Mouse (Mus musculus) hindbrain, embryonic 15.5 days (tissue): ENCODE measurements around the gene Mxi1. TPM values are rescaled to one million over a fixed set of nuclear protein-coding genes. Genes with fewer than 3 reads are reported as not detected.

ENCODE experiments used
- ATAC-seq: fragments of 200-750 bp; cut with Nextera tagmentation; 2 replicates; pipeline ENCODE4 v1.8.0; 2017; ENCODE audit warnings: low read depth, moderate number of reproducible peaks, moderate TSS enrichment; ENCODE audit not compliant: low FRiP score
- H3K27ac ChIP-seq: fragments of 300-500 bp; sonication (generic); replicated peaks from 2 replicates; pipeline ENCODE4 v1.5.1; 2015; ENCODE audit warnings: mild to moderate bottlenecking, inconsistent platforms
- H3K27me3 ChIP-seq: fragments of 300-500 bp; sonication (generic); 2 replicates; pipeline ENCODE4 v1.6.1; 2015; ENCODE audit warnings: control low read depth, inconsistent platforms
- H3K36me3 ChIP-seq: fragments of 300-500 bp; sonication (generic); 2 replicates; pipeline ENCODE4 v1.6.1; 2015; ENCODE audit warnings: control low read depth, inconsistent platforms
- H3K4me1 ChIP-seq: fragments of 300-500 bp; sonication (generic); replicated peaks from 2 replicates; pipeline ENCODE4 v1.6.1; 2015; ENCODE audit warnings: control low read depth, inconsistent platforms
- H3K4me2 ChIP-seq: fragments of 300-500 bp; sonication (generic); 2 replicates; pipeline ENCODE4 v1.6.1; 2015; ENCODE audit warnings: moderate library complexity, mild to moderate bottlenecking, inconsistent platforms
- H3K4me3 ChIP-seq: fragments of 300-500 bp; sonication (generic); 2 replicates; pipeline ENCODE4 v1.5.1; 2015; ENCODE audit warnings: mild to moderate bottlenecking, inconsistent platforms
- H3K9ac ChIP-seq: fragments of 300-500 bp; sonication (generic); 2 replicates; pipeline ENCODE4 v1.6.1; 2015; ENCODE audit warnings: inconsistent platforms
- H3K9me3 ChIP-seq: fragments of 300-500 bp; sonication (generic); 2 replicates; pipeline ENCODE4 v1.6.1; 2016; ENCODE audit warnings: control low read depth, inconsistent platforms
- WGBS: fragments of 180-500 bp; shearing (Covaris S2); methylation state at CpG from one replicate; pipeline ENCODE4 v1.1.7; 2015; 5-methylcytosine and 5-hydroxymethylcytosine counted together
- polyA plus RNA-seq: library from polyadenylated mRNA; unstranded; fragments of >200 nt; fragmentation: Nextera tagmentation; extraction: Ambion mirVana; gene quantifications from 2 replicates; pipeline ENCODE4 v1.2.1, GENCODE M21; 2015

The Mxi1 gene
- polyA plus RNA-seq, 1 experiment from 2014 or later: 52.7 TPM

GRCm38 (mm10) chr19:53278491-53279415, 31.6 kb upstream of the Mxi1 start:
- no peak overlapping the region for H3K4me3 ChIP-seq
- H3K27me3 ChIP-seq: no peaks in the 10 kb centered on the region
- ATAC-seq: no peak
- no peak overlapping the region for H3K4me2 ChIP-seq
- H3K9ac ChIP-seq: no peak overlapping the region
- no peaks in the 10 kb centered on the region for H3K4me1 ChIP-seq
- WGBS: 71% methylated on average over 19 of the region's 19 CpGs
- H3K9me3 ChIP-seq: no peaks in the 10 kb centered on the region
- H3K27ac ChIP-seq: no peak overlapping the region
- H3K36me3 ChIP-seq: no peaks in the 10 kb centered on the region

- Histone ChIP-seq H3K27ac (no peak overlapping the region), H3K4me3 (no peak overlapping the region), H3K9me3 (no peaks in the 10 kb centered on the region), H3K4me2 (no peak overlapping the region), H3K9ac (no peak overlapping the region), H3K27me3 (no peaks in the 10 kb centered on the region), H3K36me3 (no peaks in the 10 kb centered on the region), H3K4me1 (peaks cover 12% of the 10 kb centered on the region)
- no peak for ATAC-seq
- WGBS: 86% methylated on average over 8 of the region's 8 CpGs
Observed at GRCm38 (mm10) chr19:53280254-53280653, 30.1 kb upstream of the Mxi1 start.

DNA sequence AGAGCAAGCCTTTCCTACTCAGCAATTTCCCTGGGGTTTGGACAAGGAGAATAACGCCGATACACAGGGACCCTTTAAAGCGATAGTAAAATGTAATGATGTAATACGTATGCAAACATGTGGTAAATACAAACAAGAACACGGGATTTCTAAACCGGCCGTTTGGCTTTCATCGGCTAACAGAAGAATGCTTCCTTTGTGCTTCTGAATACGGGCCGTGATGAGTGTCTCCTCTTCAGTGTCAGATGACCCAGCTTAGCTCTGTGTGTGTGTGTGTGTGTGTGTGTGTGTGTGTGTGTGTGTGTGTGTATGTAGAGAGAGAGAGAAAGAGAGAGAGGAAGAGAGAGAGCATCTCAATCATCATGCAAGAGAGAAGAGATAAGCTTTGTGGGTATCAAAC, 27.7 kb upstream of the Mxi1 start:
- Histone ChIP-seq H3K4me2 (peak overlapping the region; percentile 14; the same call in 1 of the 2 replicates), H3K27ac (no peak overlapping the region), H3K27me3 (no peaks in the 10 kb centered on the region), H3K9ac (no peak overlapping the region), H3K4me1 (peaks cover 12% of the 10 kb centered on the region), H3K9me3 (no peaks in the 10 kb centered on the region), H3K4me3 (no peak overlapping the region), H3K36me3 (no peaks in the 10 kb centered on the region)
- 40% methylated on average over 10 of the region's 10 CpGs for WGBS
- ATAC-seq: no peak

GRCm38 (mm10) chr19:53283742-53284141, 26.6 kb upstream of the Mxi1 start:
- Histone ChIP-seq H3K36me3 (no peaks in the 10 kb centered on the region), H3K4me1 (peaks cover 12% of the 10 kb centered on the region), H3K27ac (no peak overlapping the region), H3K9me3 (no peaks in the 10 kb centered on the region), H3K9ac (no peak overlapping the region), H3K4me2 (no peak overlapping the region), H3K27me3 (no peaks in the 10 kb centered on the region), H3K4me3 (no peak overlapping the region)
- whole genome bisulfite sequencing: 89% methylated on average over 7 of the region's 7 CpGs
- ATAC-seq: no peak

- peak; percentile 54; the same call in 1 of the 2 replicates for ATAC-seq
- H3K9ac ChIP-seq: no peak overlapping the region
Observed at GRCm38 (mm10) chr19:53284268-53285208, 25.8 kb upstream of the Mxi1 start.

DNA sequence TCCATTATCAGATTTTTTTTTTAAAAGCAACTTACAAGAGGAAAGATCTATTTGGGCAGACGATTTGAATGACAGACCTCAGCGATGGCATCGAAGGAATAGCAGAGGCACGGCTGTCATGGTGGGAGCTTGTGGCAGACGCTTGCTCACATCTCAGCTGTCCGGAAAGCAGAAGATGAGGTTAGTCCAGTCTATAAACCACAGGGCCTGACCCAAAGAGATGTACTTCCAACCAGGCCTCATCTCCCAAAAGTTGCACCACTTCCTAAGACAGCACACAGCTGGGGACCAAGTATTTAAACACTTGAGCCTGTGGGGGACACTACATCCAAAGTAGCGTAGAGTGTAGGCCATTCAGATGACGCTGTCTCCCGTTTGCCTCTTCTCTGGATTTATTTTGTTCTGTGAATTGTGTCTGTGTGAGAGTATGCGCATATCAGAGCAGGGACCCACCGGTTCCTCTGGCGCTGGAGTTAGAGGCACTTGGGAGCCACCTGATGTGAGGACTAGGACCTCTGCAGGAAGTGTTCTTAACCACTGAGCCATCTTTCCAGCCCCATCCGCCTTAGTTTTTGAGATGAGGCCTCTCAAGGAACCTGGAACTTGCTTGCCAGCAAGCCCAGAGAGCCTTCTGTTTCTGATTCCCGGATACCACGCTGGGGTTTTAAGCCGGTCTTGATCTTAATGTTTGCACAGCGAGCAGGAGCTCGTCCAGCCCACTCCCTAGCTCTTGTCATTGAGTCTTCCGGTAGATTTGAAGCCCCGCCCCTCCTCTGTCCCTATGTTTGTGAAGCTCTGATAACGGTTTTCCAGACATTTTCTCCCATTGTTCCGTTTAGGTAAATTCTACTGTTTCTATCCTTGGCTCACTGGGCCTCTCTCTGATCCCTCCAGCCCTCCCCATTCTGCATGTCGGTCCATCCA, 13.7 kb upstream of the Mxi1 start:
- no peak for ATAC-seq
- no peaks in the 10 kb centered on the region for H3K27me3 ChIP-seq
- no peak overlapping the region for H3K4me2 ChIP-seq
- 73% methylated on average over 23 of the region's 23 CpGs for WGBS
- no peak overlapping the region for H3K4me3 ChIP-seq
- H3K4me1 ChIP-seq: no peaks in the 10 kb centered on the region
- H3K9me3 ChIP-seq: no peaks in the 10 kb centered on the region
- no peak overlapping the region for H3K9ac ChIP-seq
- no peaks in the 10 kb centered on the region for H3K36me3 ChIP-seq
- no peak overlapping the region for H3K27ac ChIP-seq

More at GRCm38 (mm10) chr19:53284268-53285208, 25.8 kb upstream of the Mxi1 start:
- 20% methylated on average over 20 of the region's 20 CpGs for WGBS
- Histone ChIP-seq H3K27ac (peak overlapping the region; percentile 58), H3K9me3 (no peaks in the 10 kb centered on the region), H3K4me2 (peak overlapping the region; percentile 32), H3K27me3 (no peaks in the 10 kb centered on the region), H3K4me3 (no peak overlapping the region), H3K4me1 (peaks cover 12% of the 10 kb centered on the region), H3K36me3 (no peaks in the 10 kb centered on the region)

DNA sequence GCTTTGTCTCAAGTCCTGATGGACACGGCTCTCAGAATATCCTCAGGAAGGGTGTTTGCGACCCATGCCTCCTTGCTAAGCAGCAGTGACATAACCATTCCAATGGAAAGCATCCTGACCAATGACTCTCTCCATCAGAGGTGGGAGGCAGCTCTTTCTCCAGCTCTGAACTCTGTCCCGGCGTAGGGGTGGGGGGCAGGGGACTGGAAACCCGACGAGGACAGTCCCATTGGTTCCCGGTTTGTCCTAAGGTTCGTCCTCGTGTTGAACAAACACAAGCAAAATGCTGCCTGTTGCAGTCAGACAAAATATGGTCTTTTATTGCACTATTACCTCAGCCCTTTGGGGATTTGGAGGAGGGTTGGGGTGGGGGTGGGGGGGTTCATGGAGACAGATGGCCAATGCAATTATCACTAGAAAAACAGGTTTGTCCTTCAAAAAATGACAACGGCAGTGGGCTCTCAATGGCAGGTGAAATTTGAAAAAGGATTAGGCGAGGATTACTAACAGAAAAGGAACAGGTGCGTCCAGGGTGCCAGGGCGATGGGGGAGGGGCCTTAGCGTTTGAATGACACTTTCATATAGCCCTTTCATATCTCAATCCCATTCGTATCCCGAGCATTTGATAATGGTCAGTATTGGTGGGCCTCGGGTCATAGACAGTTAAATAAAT, 11.0 kb upstream of the Mxi1 start:
- H3K9ac ChIP-seq: no peak overlapping the region
- H3K27ac ChIP-seq: no peak overlapping the region
- H3K36me3 ChIP-seq: no peaks in the 10 kb centered on the region
- ATAC-seq: no peak
- H3K27me3 ChIP-seq: no peaks in the 10 kb centered on the region
- H3K4me3 ChIP-seq: no peak overlapping the region
- 63% methylated on average over 17 of the region's 17 CpGs for WGBS
- no peaks in the 10 kb centered on the region for H3K9me3 ChIP-seq
- no peak overlapping the region for H3K4me2 ChIP-seq
- H3K4me1 ChIP-seq: no peaks in the 10 kb centered on the region

- no peak overlapping the region for H3K4me3 ChIP-seq
- no peak overlapping the region for H3K9ac ChIP-seq
- no peaks in the 10 kb centered on the region for H3K4me1 ChIP-seq
- H3K4me2 ChIP-seq: no peak overlapping the region
- H3K36me3 ChIP-seq: no peaks in the 10 kb centered on the region
- no peaks in the 10 kb centered on the region for H3K9me3 ChIP-seq
- no peaks in the 10 kb centered on the region for H3K27me3 ChIP-seq
- no peak overlapping the region for H3K27ac ChIP-seq
- no peak for ATAC-seq
- 88% methylated on average over 4 of the region's 4 CpGs for WGBS
Observed at GRCm38 (mm10) chr19:53299829-53300181, 10.5 kb upstream of the Mxi1 start.

DNA sequence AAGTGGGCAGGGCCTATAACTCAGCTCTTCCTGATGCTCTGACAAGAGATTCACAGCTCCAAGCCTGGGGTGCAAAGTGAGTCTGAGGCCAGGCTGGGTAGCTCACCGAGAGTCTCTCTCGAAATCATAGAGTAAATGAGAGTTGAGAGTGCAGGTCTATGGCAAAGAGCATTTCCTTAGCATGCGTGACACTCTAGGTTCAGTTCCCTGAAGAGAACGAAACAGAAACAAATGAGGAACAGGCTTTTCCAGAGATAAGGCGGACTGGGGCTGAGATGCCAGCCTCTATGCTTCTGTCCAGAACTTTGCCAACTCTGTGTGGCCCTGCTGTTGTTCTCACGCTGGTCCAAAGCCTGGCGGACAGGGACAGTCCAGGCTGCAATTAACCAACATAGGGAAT, 6.9 kb upstream of the Mxi1 start:
- 93% methylated on average over 7 of the region's 7 CpGs for WGBS
- Histone ChIP-seq H3K4me2 (no peak overlapping the region), H3K27me3 (no peaks in the 10 kb centered on the region)

GRCm38 (mm10) chr19:53305621-53306020, 4.7 kb upstream of the Mxi1 start:
- Histone ChIP-seq H3K4me3 (no peak overlapping the region), H3K4me2 (no peak overlapping the region), H3K4me1 (peaks cover 9% of the 10 kb centered on the region), H3K9ac (no peak overlapping the region), H3K36me3 (no peaks in the 10 kb centered on the region), H3K9me3 (no peaks in the 10 kb centered on the region), H3K27ac (no peak overlapping the region), H3K27me3 (no peaks in the 10 kb centered on the region)
- ATAC-seq: no peak
- whole genome bisulfite sequencing: 89% methylated on average over 8 of the region's 8 CpGs

More for the DNA sequence above, 6.9 kb upstream of the Mxi1 start:
- no peaks in the 10 kb centered on the region for H3K9me3 ChIP-seq
- no peak overlapping the region for H3K9ac ChIP-seq
- no peak overlapping the region for H3K27ac ChIP-seq
- H3K4me3 ChIP-seq: no peak overlapping the region
- H3K36me3 ChIP-seq: no peaks in the 10 kb centered on the region
- peaks cover 6% of the 10 kb centered on the region for H3K4me1 ChIP-seq
- ATAC-seq: no peak

DNA sequence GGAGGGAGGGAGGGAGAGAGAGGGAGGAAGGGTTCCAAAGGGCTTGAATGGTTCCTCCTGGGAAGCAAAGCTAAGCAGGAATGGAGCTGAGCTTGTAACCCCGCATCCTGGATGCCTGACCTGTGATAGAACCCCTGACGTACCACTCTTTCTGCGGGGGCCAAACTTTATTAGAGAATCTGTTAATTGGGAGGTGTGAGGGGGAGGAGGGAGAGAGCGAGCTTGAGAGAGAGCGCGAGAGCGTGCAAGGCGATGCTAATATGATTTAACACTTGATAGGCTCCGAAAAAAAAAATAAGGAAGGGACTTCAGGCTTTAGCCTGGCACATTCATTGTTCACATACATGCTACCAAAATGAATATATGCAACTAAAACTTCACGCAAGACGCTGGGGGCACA, 3.6 kb upstream of the Mxi1 start:
- no peaks in the 10 kb centered on the region for H3K9me3 ChIP-seq
- peaks cover 9% of the 10 kb centered on the region for H3K4me1 ChIP-seq
- H3K9ac ChIP-seq: no peak overlapping the region
- H3K27ac ChIP-seq: no peak overlapping the region
- H3K4me2 ChIP-seq: peak overlapping the region; percentile 36
- H3K27me3 ChIP-seq: no peaks in the 10 kb centered on the region
- H3K4me3 ChIP-seq: no peak overlapping the region
- WGBS: 11% methylated on average over 11 of the region's 11 CpGs
- no peaks in the 10 kb centered on the region for H3K36me3 ChIP-seq
- ATAC-seq: no peak
